Mouse (Mus musculus) brain, embryonic 14.5 days (tissue): Measurements from ENCODE around the gene Nfia. TPM values are rescaled to one million over a fixed set of nuclear protein-coding genes. Genes with fewer than 3 reads are reported as not detected.

Source experiments
- DNase-seq: peaks from one replicate; pipeline ENCODE4 v3.0.0-alpha.2; 2011; ENCODE audit warnings: low read depth
- CTCF ChIP-seq: fragments of 200-500 bp; IDR thresholded peaks from 2 replicates; pipeline ENCODE4 v1.5.1; 2012; ENCODE audit warnings: inconsistent platforms, mild to moderate bottlenecking, moderate library complexity, borderline replicate concordance; ENCODE audit not compliant: insufficient read depth, insufficient read length; ENCODE audit errors: extremely low read depth
- POLR2A ChIP-seq: fragments of 200-500 bp; IDR thresholded peaks from 2 replicates; pipeline ENCODE4 v1.6.1; 2012; ENCODE audit warnings: mild to moderate bottlenecking, inconsistent platforms, borderline replicate concordance; ENCODE audit not compliant: poor library complexity, insufficient read depth, insufficient read length, severe bottlenecking; ENCODE audit errors: extremely low read depth
- polyA plus RNA-seq: library from polyadenylated mRNA; depleted of rRNA; stranded (reverse); fragments of >200 nt; gene quantifications from 2 replicates; pipeline ENCODE4 v1.2.3, GENCODE M21; 2012

Gene Nfia
- polyA plus RNA-seq, 1 experiment = 56.0 TPM

DNA sequence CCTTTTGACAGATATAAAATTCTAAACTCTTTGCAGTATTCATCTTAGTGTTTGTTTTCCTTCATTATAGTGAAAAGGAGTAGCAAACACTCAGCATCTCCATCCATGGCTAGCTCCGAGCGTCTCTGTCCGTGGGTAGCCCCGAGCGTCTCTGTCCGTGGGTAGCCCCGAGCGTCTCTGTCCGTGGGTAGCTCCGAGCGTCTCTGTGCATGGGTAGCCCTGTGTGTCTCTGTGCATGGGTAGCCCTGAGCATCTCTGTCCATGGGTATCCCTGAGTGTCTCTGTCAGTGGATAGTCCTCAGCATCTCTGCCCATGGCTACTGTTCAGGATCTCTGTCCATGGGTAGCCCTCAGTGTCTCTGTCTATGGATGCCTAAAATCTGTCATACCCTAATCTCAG is 140.0 kb downstream of the Nfia start:
- TF ChIP-seq CTCF (no peak), POLR2A (no peak)
- DNase-seq = no peak

DNA sequence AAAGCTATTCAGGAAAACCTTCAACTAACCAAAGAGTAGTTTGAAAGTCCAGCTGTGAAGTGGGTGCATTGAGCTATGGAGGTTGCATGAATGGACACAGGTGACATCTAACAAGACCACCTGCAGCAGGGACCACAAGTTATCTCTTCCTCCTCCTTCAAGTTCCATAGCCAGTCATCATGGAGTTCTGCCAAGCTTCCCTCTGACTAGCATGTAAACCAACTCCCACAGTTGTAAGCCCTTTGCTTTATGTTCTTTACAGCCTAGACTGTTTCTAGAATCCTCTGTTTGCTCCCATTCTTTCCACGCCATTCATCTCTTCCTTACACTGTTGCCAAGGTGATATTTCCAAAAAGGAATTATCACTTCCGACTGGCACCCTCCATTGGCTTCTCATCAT is 141.8 kb downstream of the Nfia start:
- no peak for TF ChIP-seq CTCF
- TF ChIP-seq POLR2A = no peak
- DNase-seq = no peak

DNA sequence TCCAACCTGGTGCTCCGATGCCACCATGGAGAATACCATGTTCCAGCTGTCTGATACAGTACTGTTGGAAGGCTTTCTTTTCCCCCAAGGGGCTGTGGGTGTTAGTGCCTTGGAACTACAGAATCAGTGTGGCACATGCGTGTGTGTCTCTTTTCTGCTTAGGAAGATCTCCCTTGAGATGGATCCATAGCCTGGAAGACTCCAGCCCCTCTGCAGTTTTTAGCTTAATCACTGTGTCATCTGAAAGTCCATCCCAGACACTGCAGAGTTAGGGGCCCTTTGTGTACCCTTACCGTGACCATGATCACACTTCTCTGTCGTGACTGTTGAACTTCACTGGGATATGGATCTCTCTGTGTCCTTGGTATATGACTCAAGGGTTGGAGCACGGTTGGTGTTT is 142.2 kb downstream of the Nfia start:
- no peak for DNase-seq
- TF ChIP-seq POLR2A (no peak), CTCF (no peak)

DNA sequence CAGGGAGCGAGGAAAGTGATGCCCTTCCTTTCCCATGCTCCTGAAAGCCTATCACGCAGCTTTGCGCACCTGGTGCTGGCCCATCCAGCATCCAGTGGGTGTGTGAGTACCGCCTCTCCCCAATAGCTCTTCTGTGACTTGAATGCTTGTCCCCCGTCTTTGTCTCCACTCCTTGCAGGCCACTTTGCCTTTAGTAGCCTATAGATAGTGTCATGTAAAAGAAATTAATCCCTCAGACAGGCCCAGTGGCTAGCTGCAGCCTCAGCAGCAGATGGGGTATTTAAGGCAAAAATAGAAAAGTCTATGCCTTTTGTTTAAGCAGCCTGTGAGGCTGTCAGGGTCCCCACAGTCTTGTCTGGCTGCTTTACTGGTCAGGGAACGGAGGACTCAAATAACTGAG is 145.0 kb downstream of the Nfia start:
- peak; percentile 66 for DNase-seq
- TF ChIP-seq CTCF (no peak), POLR2A (no peak)

DNA sequence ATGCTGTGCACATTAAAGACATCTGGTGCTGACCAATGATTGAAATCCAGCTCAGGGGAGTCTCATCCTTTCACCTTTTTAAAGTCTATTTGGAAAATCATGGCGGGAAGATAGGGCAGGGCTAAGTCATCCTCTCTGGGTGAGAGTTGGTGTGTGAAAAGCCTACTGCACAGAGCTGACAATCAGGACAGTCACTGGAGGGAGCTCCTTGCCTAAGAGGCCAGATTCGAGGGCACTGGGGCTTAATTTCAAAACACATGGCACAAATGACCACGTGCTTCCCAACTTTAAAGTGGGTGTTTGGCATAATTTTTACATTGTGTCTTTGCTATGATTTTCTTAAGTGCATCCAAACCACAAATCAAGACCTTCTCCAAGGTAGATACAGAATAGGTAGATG is 146.1 kb downstream of the Nfia start:
- no peak for TF ChIP-seq CTCF
- TF ChIP-seq POLR2A = no peak
- DNase-seq = no peak

DNA sequence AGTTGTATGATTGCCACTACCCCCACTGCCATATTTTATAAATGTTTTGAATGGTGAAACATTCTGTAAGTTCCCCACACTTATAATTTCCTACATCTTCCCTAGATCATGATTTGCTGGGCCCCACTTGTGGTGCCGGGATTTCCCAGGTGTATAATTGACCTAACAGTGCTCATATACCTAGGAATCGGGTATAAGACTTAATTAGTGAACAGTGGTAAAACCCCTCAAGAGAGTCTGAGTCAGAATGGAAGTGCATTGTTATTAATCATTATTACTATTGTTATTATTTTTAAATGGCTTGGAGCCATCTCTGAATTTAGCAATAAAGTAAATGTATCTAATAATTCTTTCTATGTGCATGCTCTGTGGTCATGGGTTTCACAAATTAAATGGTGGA is 147.2 kb downstream of the Nfia start:
- DNase-seq = no peak
- no peak for TF ChIP-seq POLR2A

DNA sequence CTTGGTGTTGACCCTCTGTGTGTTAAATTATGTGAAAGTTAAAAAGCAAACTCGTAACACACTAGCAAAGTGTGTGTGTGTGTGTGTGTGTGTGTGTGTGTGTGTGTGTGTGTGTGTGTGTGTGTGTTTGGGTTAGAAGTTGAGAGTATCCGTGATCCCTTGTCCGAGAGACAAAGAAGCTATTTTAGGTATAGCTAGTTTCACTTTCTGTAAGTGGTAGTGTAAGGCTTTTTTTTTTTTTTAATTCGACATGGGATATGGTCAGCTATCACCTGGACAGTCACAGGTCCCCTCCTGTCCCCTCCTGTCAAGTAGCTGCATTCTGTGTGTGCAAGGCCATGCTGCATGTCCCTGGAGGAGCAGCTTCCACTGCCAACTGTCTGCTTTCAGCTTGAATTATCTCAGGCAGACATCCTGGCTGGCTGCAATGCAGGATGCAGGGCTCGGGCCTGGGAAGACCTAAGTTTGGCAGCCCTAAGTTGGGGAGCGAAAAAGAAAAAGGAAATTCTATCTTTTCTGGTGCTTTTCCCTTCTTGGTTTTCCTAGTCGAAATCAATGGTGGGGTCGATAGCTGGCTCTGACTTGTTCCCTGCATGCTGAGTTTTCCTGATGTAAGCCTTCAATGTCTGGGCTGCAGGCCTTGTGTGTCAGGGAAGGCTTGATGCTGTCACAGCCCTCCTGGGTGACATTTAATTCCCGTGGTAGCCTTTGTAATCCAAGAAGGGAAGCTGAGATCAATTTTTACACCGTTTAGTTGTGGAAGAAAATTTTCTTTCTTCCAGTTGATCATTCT is 147.9 kb downstream of the Nfia start:
- DNase-seq = peak; percentile 70
- TF ChIP-seq POLR2A (no peak), CTCF (no peak)

DNA sequence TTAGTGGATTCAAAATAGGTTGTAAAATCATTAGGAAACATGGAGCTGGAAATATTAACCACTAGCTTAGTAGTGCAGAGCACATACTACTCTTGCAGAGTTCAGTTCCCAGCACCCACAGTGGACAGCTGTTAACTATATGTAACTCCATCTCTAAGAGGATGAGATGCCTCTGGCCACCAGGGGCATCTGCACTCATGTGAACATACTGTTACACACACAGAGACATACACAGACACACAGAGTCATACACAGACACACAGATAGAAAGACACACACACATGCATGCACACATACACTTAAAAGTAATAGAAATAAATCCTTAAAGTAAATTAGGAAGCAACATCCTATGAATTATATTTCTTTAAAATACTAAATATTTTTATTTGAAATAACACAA is 149.1 kb downstream of the Nfia start:
- DNase-seq = no peak
- TF ChIP-seq CTCF = peak; percentile 23; the same call in 1 of the 2 replicates
- no peak for TF ChIP-seq POLR2A

DNA sequence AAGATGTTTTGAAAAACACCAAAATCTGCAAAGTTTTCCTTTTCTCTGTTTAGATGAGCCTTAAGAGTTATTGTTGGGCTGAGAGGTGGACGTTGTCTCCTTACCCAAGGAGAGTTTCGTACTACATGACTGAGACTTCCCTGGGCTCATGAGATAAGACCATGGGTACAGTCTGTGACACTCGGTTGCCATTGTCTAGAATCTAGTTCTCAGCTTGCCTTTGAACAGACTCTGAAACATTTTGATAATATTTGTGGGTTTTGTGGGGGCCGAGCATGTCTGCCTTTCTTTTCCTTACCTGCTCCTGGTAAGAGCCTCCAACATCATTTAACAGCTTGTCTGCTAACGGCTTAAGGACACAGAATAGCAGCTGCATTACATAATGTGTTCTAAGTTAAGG is 150.7 kb downstream of the Nfia start:
- TF ChIP-seq POLR2A = no peak
- no peak for TF ChIP-seq CTCF

DNA sequence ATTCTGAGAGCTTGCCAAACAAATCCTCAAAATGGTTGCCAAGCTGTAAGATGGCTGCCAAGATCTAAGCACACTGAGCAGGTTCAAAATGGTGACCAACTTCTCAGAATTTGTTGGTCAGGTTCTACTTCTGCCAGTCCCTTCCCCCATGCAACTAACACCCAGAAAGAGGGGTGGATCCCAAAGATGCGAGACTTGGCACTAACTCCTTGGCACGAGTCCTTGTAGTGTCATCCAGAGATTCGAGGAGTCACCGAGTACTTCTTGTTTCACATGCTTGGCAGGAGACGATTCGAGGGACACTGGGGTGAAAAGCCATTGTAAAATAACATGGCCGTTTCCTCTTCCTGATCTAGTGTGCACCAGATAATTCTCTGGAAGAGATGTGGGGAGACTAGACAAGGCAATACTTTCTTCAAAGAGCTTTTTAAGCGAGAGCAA is 151.4 kb downstream of the Nfia start:
- no peak for TF ChIP-seq CTCF
- no peak for TF ChIP-seq POLR2A
- DNase-seq = peak; percentile 89

More for the DNA sequence above, 150.7 kb downstream of the Nfia start:
- no peak for DNase-seq

DNA sequence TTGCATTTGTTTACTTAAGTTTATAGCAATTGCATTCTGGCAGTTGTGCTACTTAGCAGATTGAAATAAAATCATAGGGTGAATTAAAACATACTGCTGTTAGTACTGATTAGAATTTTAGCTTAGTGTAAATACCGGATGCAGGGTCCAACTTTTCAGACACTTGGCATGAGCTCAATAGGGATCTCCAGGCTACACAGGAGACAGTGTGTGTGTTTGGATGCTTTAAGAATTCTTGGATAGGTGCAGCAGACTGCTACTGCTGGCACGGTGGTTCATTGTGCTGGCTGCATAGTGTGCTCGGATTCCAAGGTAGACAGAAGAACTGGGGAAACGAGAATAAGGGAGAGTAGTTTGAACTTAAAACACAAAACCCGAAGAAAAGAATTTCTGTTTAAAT is 151.9 kb downstream of the Nfia start:
- no peak for TF ChIP-seq CTCF
- TF ChIP-seq POLR2A = no peak
- DNase-seq = peak; percentile 86

DNA sequence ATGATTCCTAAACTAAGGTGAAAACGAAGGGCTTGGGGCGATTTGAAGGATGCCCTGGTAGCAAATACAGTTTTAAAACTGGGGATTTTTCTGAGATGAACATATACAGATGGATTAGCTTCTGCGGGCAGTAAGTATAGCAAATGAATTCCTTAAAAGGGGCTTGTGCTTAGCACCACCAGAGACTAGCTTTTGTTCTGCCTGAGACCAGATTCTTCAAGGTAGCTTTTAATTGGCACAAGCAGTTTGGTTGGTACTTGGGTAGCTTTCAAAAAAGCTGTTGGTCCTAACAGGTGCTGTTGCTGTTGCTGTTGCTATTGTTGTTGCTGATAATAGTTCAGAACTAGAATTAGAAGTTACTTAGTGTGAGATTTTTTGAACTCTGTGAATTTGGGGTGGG is 152.3 kb downstream of the Nfia start:
- TF ChIP-seq CTCF = no peak
- no peak for TF ChIP-seq POLR2A
- DNase-seq = peak; percentile 72

DNA sequence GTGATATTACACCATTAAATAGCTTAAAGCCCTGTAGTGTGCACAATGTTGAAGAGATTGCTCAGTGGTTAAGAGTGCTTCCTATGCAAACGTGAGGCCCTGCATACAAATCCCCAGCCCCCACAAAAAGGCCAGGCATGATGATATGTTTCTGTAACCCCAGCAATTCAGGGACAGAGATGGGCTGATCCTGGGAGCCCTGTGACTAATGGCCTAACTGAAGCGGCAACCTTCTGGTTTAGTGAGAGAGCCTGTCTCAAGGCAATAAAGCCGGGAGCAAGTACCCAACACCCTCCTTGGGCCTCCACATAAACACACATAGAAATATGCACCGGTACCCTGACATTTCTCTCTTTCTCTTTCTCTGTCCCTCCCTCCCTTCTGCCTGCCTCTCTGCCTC is 153.1 kb downstream of the Nfia start:
- no peak for DNase-seq
- TF ChIP-seq CTCF (no peak), POLR2A (no peak)

DNA sequence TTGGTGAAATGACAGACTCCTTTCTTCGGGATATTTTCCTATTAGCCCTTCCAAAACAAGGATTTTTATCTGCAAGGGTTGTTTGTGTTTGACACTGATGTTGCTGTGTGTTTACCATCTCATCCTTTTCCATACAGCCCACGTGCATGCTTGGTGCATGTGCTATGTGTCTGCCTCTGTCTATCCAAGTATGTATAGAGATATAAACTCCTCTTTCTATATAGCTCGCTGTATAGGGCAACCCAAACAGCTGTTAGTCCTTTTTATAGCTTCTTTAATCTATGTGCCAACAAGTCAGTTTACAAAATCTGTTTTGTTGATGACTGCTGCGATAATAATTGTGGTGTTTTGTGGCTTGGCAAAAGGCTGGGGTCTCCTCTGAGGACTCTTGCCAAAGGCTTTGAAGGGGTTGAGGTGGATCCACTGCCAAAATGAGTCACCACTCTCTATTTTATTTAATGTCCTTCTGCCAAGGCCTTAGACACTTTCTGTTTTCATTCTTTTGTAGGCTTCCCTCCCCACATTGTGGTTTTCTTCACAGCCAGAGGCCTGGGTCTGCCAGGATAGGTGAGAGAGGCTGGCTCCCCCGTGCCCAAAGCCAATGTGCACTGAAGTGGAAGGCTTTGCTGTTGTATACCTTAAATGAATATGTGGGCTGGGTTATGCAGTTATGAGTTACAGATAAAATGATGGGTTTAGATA is 154.2 kb downstream of the Nfia start:
- peak; percentile 92 for DNase-seq
- TF ChIP-seq POLR2A = no peak
- no peak for TF ChIP-seq CTCF
